Mouse (Mus musculus) bone marrow, adult 2 months (tissue): ENCODE measurements around the gene Insc.

Experiments
- CTCF ChIP-seq: fragments of 200-500 bp; IDR thresholded peaks from 2 replicates; pipeline ENCODE4 v1.5.1; 2011; ENCODE audit warnings: low read length, control low read depth; ENCODE audit not compliant: control insufficient read depth, insufficient read depth
- POLR2A ChIP-seq: fragments of 200-500 bp; IDR thresholded peaks from 2 replicates; pipeline ENCODE4 v1.6.1; 2011; ENCODE audit warnings: low read depth, mild to moderate bottlenecking, control low read depth, low read length, borderline replicate concordance; ENCODE audit not compliant: control insufficient read depth

DNA sequence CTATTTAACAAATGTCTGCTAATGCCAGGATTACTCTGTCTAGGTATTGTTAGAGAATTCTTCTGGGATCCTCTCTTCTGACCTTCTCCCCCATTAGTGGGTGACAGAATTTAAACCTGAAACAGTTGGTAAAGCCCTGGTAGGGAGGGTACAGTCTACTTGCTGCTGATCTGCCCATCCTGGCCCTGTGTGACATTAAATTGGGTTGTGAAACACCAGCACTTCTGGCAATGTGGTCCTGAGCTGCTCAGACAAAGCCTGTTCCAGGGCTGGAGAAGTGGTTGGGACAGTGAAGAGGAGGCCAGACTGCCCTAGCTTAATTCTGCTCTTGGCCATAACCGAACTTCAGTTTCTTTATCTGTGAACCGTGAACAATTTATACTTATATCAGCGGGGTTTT, 27.1 kb downstream of the Insc start:
- TF ChIP-seq CTCF: no peak
- TF ChIP-seq POLR2A: no peak
